ENCODE assay signal across 8 mouse cellular contexts in genomic region chr7:44770046-44770578, GRCm38 (mm10). TPM values are rescaled to one million over a fixed set of nuclear protein-coding genes. Genes with fewer than 3 reads are reported as not detected.
A peak's percentile ranks its signal among the peaks of the same experiment; 100 is the strongest.
DNase-seq lines count a peak whose midpoint lies in the region; ATAC-seq and TF ChIP-seq lines count a peak whose summit lies in the region.

No protein-coding gene starts in this region.

- no peak overlapping the region for H3K4me3 ChIP-seq in forebrain, embryonic 14.5 days (ENCODE audit: low read depth, low read length)
- no peak overlapping the region for H3K4me3 ChIP-seq in forebrain, embryonic 15.5 days
- no peak overlapping the region for H3K4me3 ChIP-seq in ES-E14 (ENCODE audit: insufficient read depth in 1 of 2, low read depth in 1 of 2, low read length in 2 of 2, poor library complexity in 1 of 2, severe bottlenecking in 1 of 2)
- no peak overlapping the region for H3K4me3 ChIP-seq in intestine, embryonic 14.5 days (ENCODE audit: low read depth, low read length)
- no peak overlapping the region for H3K4me3 ChIP-seq in liver, postnatal 0 days (ENCODE audit: low read depth, low read length)

- no peaks in the 10 kb centered on the region for H3K4me1 ChIP-seq in forebrain, embryonic 14.5 days (ENCODE audit: control insufficient read depth, insufficient read depth, low read length)
- no peaks in the 10 kb centered on the region for H3K4me1 ChIP-seq in forebrain, embryonic 15.5 days
- peaks cover 0 to 4% of the 10 kb centered on the region in 2 experiments; a peak in 1 of 4 replicates for H3K4me1 ChIP-seq in ES-E14 (ENCODE audit: control insufficient read depth in 2 of 2, insufficient read depth in 2 of 2, low read length in 2 of 2, poor library complexity in 1 of 2)
- no peaks in the 10 kb centered on the region for H3K4me1 ChIP-seq in intestine, embryonic 14.5 days (replicated peaks; ENCODE audit: control insufficient read depth, insufficient read depth, low read length)
- H3K4me1 ChIP-seq in liver, postnatal 0 days (ENCODE audit: insufficient read depth) = no peaks in the 10 kb centered on the region

- no peak for TF ChIP-seq CTCF in liver, postnatal 0 days (IDR thresholded peaks at IDR 0.05; ENCODE audit: low read depth)

- no peaks in the 10 kb centered on the region for H3K27me3 ChIP-seq in forebrain, embryonic 14.5 days (replicated peaks; ENCODE audit: control insufficient read depth, insufficient read depth, low read length)
- no peaks in the 10 kb centered on the region for H3K27me3 ChIP-seq in forebrain, embryonic 15.5 days
- no peaks in the 10 kb centered on the region for H3K27me3 ChIP-seq in intestine, embryonic 14.5 days (replicated peaks; ENCODE audit: control insufficient read depth, insufficient read depth, low read length)
- H3K27me3 ChIP-seq in liver, postnatal 0 days (ENCODE audit: insufficient read depth, low read length) = no peaks in the 10 kb centered on the region

- no peak overlapping the region for H3K27ac ChIP-seq in forebrain, embryonic 14.5 days (ENCODE audit: low read depth, low read length)
- no peak overlapping the region for H3K27ac ChIP-seq in forebrain, embryonic 15.5 days (replicated peaks)
- no peak overlapping the region for H3K27ac ChIP-seq in ES-E14 (ENCODE audit: insufficient read depth, low read depth, low read length, poor library complexity, severe bottlenecking)
- H3K27ac ChIP-seq in intestine, embryonic 14.5 days (ENCODE audit: low read depth) = no peak overlapping the region
- H3K27ac ChIP-seq in liver, postnatal 0 days (ENCODE audit: low read depth) = no peak overlapping the region

- no peak for TF ChIP-seq EP300 in liver, postnatal 0 days (IDR thresholded peaks at IDR 0.05; ENCODE audit: low read depth)

- no peak overlapping the region for H3K4me2 ChIP-seq in forebrain, embryonic 14.5 days (ENCODE audit: low read length)
- H3K4me2 ChIP-seq in forebrain, embryonic 15.5 days (replicated peaks) = no peak overlapping the region
- H3K4me2 ChIP-seq in intestine, embryonic 14.5 days (ENCODE audit: low read length) = no peak overlapping the region
- H3K4me2 ChIP-seq in liver, postnatal 0 days (ENCODE audit: low read depth, low read length) = no peak overlapping the region

- H3K9ac ChIP-seq in forebrain, embryonic 14.5 days (ENCODE audit: low read length) = no peak overlapping the region
- no peak overlapping the region for H3K9ac ChIP-seq in forebrain, embryonic 15.5 days (replicated peaks)
- H3K9ac ChIP-seq in ES-E14 (ENCODE audit: insufficient read depth, low read depth, low read length, poor library complexity, severe bottlenecking) = no peak overlapping the region
- H3K9ac ChIP-seq in intestine, embryonic 14.5 days (ENCODE audit: low read length) = no peak overlapping the region
- no peak overlapping the region for H3K9ac ChIP-seq in liver, postnatal 0 days (replicated peaks)

- peak; percentile 52 for DNase-seq in forebrain, embryonic 14.5 days (ENCODE audit: low spot score)
- peak; percentile 82 for DNase-seq in ES-E14 (ENCODE audit: low read depth, low spot score)
- peak; percentile 94 for DNase-seq in embryo, embryonic 10 days (ENCODE audit: low spot score)
- DNase-seq in intestine, embryonic 14.5 days (ENCODE audit: low spot score) = peak; percentile 94
- peak; percentile 79 for DNase-seq in liver, postnatal 0 days
- DNase-seq in spleen, postnatal 10 days (ENCODE audit: low spot score in 2 of 2) = peak; percentile 38 to 79

- peaks cover 58% of the 10 kb centered on the region for H3K36me3 ChIP-seq in forebrain, embryonic 14.5 days (ENCODE audit: control insufficient read depth, insufficient read depth, low read length)
- H3K36me3 ChIP-seq in forebrain, embryonic 15.5 days = peaks cover 33% of the 10 kb centered on the region
- peaks cover 25% of the 10 kb centered on the region; the same call in 1 of the 2 replicates for H3K36me3 ChIP-seq in ES-E14 (ENCODE audit: control insufficient read depth, insufficient read depth, low read length, poor library complexity, severe bottlenecking)
- H3K36me3 ChIP-seq in intestine, embryonic 14.5 days (ENCODE audit: control insufficient read depth, insufficient read depth, low read length) = peaks cover 70% of the 10 kb centered on the region
- peaks cover 80% of the 10 kb centered on the region for H3K36me3 ChIP-seq in liver, postnatal 0 days (replicated peaks; ENCODE audit: insufficient read depth, low read length)

- no peaks in the 10 kb centered on the region for H3K9me3 ChIP-seq in forebrain, embryonic 14.5 days (replicated peaks; ENCODE audit: control insufficient read depth, low read length)
- H3K9me3 ChIP-seq in forebrain, embryonic 15.5 days = no peaks in the 10 kb centered on the region
- no peaks in the 10 kb centered on the region for H3K9me3 ChIP-seq in ES-E14 (ENCODE audit: control insufficient read depth, insufficient read depth, low read depth, low read length)
- H3K9me3 ChIP-seq in intestine, embryonic 14.5 days (ENCODE audit: control insufficient read depth, low read length) = no peaks in the 10 kb centered on the region
- H3K9me3 ChIP-seq in liver, postnatal 0 days (ENCODE audit: low read length) = no peaks in the 10 kb centered on the region

- 20% methylated on average over 6 of the region's 6 CpGs for WGBS in forebrain, embryonic 14.5 days
- 19% methylated on average over 6 of the region's 6 CpGs for WGBS in forebrain, embryonic 15.5 days
- 15% methylated on average over 6 of the region's 6 CpGs for WGBS in intestine, embryonic 14.5 days
- WGBS in liver, postnatal 0 days (ENCODE audit: insufficient replicate concordance) = 28% methylated on average over 6 of the region's 6 CpGs

- ATAC-seq in forebrain, embryonic 14.5 days = no peak
- no peak for ATAC-seq in forebrain, embryonic 15.5 days (replicated peaks)
- ATAC-seq in intestine, embryonic 14.5 days (replicated peaks; ENCODE audit: low FRiP score, low TSS enrichment, low read depth) = no peak
- 0 out of 2 replicates have a peak, but pooled peaks have one; percentile 23 for ATAC-seq in liver, postnatal 0 days
- no peak for ATAC-seq in monocyte, adult 5-6 weeks (replicated peaks; ENCODE audit: insufficient number of reproducible peaks, low FRiP score, low TSS enrichment, poor library complexity, severe bottlenecking)

- in situ Hi-C loops in ES-E14 (cut with MboI; ENCODE audit: low sequenced_read_pairs in 2 of 2, unreplicated experiment in 2 of 2) = no loop called here

TF ChIP-seq in ES-E14, 5 proteins besides CTCF, POLR2A, EP300 and RAD21:
- peak; percentile 21; the same call in 1 of the 2 replicates for TF ChIP-seq MAFK (IDR thresholded peaks at IDR 0.05; ENCODE audit: insufficient read depth, low read depth, low read length)
- peak; percentile 58; the same call in 1 of the 2 replicates for TF ChIP-seq HCFC1 (IDR thresholded peaks at IDR 0.05; ENCODE audit: borderline replicate concordance, insufficient read depth, low read length)
- no peak for TF ChIP-seq ZNF384 (IDR thresholded peaks at IDR 0.05; ENCODE audit: low read depth, low read length)

RNA-seq across cellular contexts. Expression of gene Zfp473, which starts 19.3 kb away (rescaled TPM):
- polyA plus RNA-seq in forebrain, embryonic 14.5 days (2014; fragmentation: Nextera tagmentation; extraction: Ambion mirVana) = 1.2 and 1.3 TPM in 2 replicates
- 1.1 and 1.2 TPM in 2 replicates for polyA plus RNA-seq in forebrain, embryonic 15.5 days (2015; fragmentation: Nextera tagmentation; extraction: Ambion mirVana)
- 15.1 and 20.3 TPM in 2 replicates for total RNA-seq in ES-E14 (2012; rRNA removed)
- 3.6 and 4.2 TPM in 2 replicates for polyA plus RNA-seq in intestine, embryonic 14.5 days (2014; fragmentation: Nextera tagmentation; extraction: Ambion mirVana)
- 0.14 and 0.24 TPM in 2 replicates for polyA plus RNA-seq in liver, postnatal 0 days (2015; fragmentation: Nextera tagmentation; extraction: Ambion mirVana)
- total RNA-seq in monocyte, adult 5-6 weeks (2017) = 0.75 to 2.0 TPM (median 1.0 TPM) in 3 replicates

RNA-seq across cellular contexts. Expression of gene Vrk3, which starts 21.9 kb away (rescaled TPM):
- polyA plus RNA-seq in forebrain, embryonic 14.5 days (2014; fragmentation: Nextera tagmentation; extraction: Ambion mirVana) = 32.0 and 33.5 TPM in 2 replicates
- polyA plus RNA-seq in forebrain, embryonic 15.5 days (2015; fragmentation: Nextera tagmentation; extraction: Ambion mirVana) = 36.2 and 37.2 TPM in 2 replicates
- 17.8 and 23.2 TPM in 2 replicates for total RNA-seq in ES-E14 (2012; rRNA removed)
- polyA plus RNA-seq in intestine, embryonic 14.5 days (2014; fragmentation: Nextera tagmentation; extraction: Ambion mirVana) = 38.0 and 40.3 TPM in 2 replicates
- 19.1 and 19.3 TPM in 2 replicates for polyA plus RNA-seq in liver, postnatal 0 days (2015; fragmentation: Nextera tagmentation; extraction: Ambion mirVana)
- 33.2 to 49.0 TPM (median 42.5 TPM) in 3 replicates for total RNA-seq in monocyte, adult 5-6 weeks (2017)

RNA-seq across cellular contexts. Expression of gene Nup62, which starts 45.8 kb away (rescaled TPM):
- 40.4 and 43.6 TPM in 2 replicates for polyA plus RNA-seq in forebrain, embryonic 14.5 days (2014; fragmentation: Nextera tagmentation; extraction: Ambion mirVana)
- 52.3 and 56.0 TPM in 2 replicates for polyA plus RNA-seq in forebrain, embryonic 15.5 days (2015; fragmentation: Nextera tagmentation; extraction: Ambion mirVana)
- total RNA-seq in ES-E14 (2012; rRNA removed) = 91.0 and 98.0 TPM in 2 replicates
- 65.8 and 68.8 TPM in 2 replicates for polyA plus RNA-seq in intestine, embryonic 14.5 days (2014; fragmentation: Nextera tagmentation; extraction: Ambion mirVana)
- 19.6 and 21.4 TPM in 2 replicates for polyA plus RNA-seq in liver, postnatal 0 days (2015; fragmentation: Nextera tagmentation; extraction: Ambion mirVana)
- 34.3 to 35.3 TPM (median 35.2 TPM) in 3 replicates for total RNA-seq in monocyte, adult 5-6 weeks (2017)

RNA-seq across cellular contexts. Expression of gene Il4i1, which starts 46.1 kb away (rescaled TPM):
- 1.0 and 1.2 TPM in 2 replicates for polyA plus RNA-seq in forebrain, embryonic 14.5 days (2014; fragmentation: Nextera tagmentation; extraction: Ambion mirVana)
- polyA plus RNA-seq in forebrain, embryonic 15.5 days (2015; fragmentation: Nextera tagmentation; extraction: Ambion mirVana) = 1.8 and 2.3 TPM in 2 replicates
- 4.8 and 6.0 TPM in 2 replicates for total RNA-seq in ES-E14 (2012; rRNA removed)
- polyA plus RNA-seq in intestine, embryonic 14.5 days (2014; fragmentation: Nextera tagmentation; extraction: Ambion mirVana) = 2.0 TPM in 2 replicates
- 0.83 and 1.0 TPM in 2 replicates for polyA plus RNA-seq in liver, postnatal 0 days (2015; fragmentation: Nextera tagmentation; extraction: Ambion mirVana)
- total RNA-seq in monocyte, adult 5-6 weeks (2017) = 1.1 to 5.2 TPM (median 3.7 TPM) in 3 replicates

RNA-seq across cellular contexts. Expression of gene Atf5, which starts 46.3 kb away (rescaled TPM):
- polyA plus RNA-seq in forebrain, embryonic 14.5 days (2014; fragmentation: Nextera tagmentation; extraction: Ambion mirVana) = 4.2 and 4.7 TPM in 2 replicates
- polyA plus RNA-seq in forebrain, embryonic 15.5 days (2015; fragmentation: Nextera tagmentation; extraction: Ambion mirVana) = 4.6 and 5.0 TPM in 2 replicates
- total RNA-seq in ES-E14 (2012; rRNA removed) = 14.0 and 16.9 TPM in 2 replicates
- polyA plus RNA-seq in intestine, embryonic 14.5 days (2014; fragmentation: Nextera tagmentation; extraction: Ambion mirVana) = 2.4 and 3.0 TPM in 2 replicates
- polyA plus RNA-seq in liver, postnatal 0 days (2015; fragmentation: Nextera tagmentation; extraction: Ambion mirVana) = 66.6 and 72.5 TPM in 2 replicates
- total RNA-seq in monocyte, adult 5-6 weeks (2017) = 1.1 to 2.8 TPM (median 2.8 TPM) in 3 replicates
